Mouse (Mus musculus): ENCODE measurements at regions not wholly inside any gene's neighbourhood (a gene's known extent, or its start where the extent isn't known, plus 50 kb on each side); places are given as distances from the start of the nearest gene placed in this dataset.

- DNase-seq (ENCODE audit: extremely low spot score in 1 of 2, low spot score in 2 of 2): no peak
Measured at GRCm38 (mm10) chr7:36134557-36134956, 331.8 kb upstream of the Zfp507 start.

GRCm38 (mm10) chr7:36133658-36134143, 330.9 kb upstream of the Zfp507 start:
- no peak for DNase-seq (ENCODE audit: extremely low spot score in 1 of 2, low spot score in 2 of 2)
- intact Hi-C loops (cut with DNase I): no loop called here

More at GRCm38 (mm10) chr7:36134557-36134956, 331.8 kb upstream of the Zfp507 start:
- intact Hi-C loops (cut with DNase I): no loop called here

DNA sequence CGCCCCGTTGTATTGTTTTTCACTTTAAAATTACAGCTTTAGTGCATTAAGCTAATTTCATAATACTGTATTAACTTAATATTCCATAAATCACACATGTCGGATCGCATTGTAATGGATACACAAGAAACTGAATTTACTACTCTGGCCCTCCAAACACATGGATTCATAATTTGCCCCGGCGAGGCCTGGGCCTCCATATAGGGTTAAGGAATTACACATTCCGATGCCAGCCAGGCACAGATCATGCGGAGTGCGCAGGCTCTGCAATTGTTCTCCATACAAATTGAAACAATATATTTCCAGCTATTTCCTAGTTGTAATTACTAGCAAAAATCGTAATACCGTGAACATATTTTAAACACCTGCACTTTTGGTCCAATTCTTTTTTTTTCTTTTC, 330.2 kb upstream of the Zfp507 start:
- DNase-seq (ENCODE audit: extremely low spot score in 1 of 2, low spot score in 2 of 2): no peak
- intact Hi-C loops (cut with DNase I): no loop called here

- DNase-seq (ENCODE audit: extremely low spot score in 1 of 2, low spot score in 2 of 2): no peak
- intact Hi-C loops (cut with DNase I): no loop called here
Measured at GRCm38 (mm10) chr7:36132569-36132968, 329.8 kb upstream of the Zfp507 start.

DNA sequence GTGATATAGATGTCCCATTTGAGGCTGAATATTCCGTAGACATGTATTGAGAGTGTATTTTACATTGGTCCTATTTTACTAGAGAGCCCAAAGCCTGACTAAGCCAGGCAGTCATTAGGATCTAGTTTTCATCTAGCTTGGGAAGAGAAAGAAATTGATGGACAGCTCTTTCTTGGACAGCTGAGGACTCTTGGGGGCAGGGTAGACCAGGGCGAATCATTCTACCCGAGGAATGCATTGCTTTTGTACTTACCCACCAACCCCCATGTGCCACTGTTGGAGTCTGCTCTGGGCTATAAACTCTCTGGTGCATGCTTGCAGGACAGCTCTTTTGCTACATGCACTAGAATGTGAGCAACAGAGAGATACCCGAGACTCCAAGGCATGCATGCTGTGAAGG, 294.3 kb upstream of the Zfp507 start:
- intact Hi-C loops (cut with DNase I): no loop called here

GRCm38 (mm10) chr7:36095258-36096130, 292.7 kb upstream of the Zfp507 start:
- intact Hi-C loops (cut with DNase I): no loop called here
- no peak for DNase-seq (ENCODE audit: extremely low spot score in 1 of 2, low spot score in 2 of 2)

More for the DNA sequence above, 294.3 kb upstream of the Zfp507 start:
- DNase-seq (ENCODE audit: extremely low spot score in 1 of 2, low spot score in 2 of 2): no peak

DNA sequence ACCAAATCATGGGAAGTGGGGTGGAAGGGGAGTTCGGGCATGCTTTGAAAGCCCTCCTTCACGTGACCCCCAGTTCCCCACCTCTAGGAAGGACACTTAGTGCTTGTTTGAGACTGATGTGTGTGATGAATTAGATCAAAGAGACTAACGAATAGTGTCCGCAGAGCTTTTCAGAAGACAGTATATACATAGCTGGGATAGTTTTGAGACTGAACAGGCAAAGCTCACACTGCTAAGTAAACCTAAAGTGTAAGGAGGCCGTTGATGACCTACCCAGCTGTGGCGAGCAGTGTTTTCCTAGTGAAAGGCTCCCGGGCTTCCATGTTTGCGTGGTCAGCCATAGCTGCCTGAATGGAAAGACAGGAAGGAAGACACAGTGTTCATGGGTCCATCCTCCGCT, 288.3 kb upstream of the Zfp507 start:
- intact Hi-C loops (cut with DNase I): no loop called here
- no peak for DNase-seq (ENCODE audit: extremely low spot score in 1 of 2, low spot score in 2 of 2)

- intact Hi-C loops (cut with DNase I): no loop called here
- DNase-seq (ENCODE audit: extremely low spot score in 1 of 2, low spot score in 2 of 2): no peak
Measured at GRCm38 (mm10) chr7:36090291-36091123, 287.7 kb upstream of the Zfp507 start.

- intact Hi-C loops (cut with DNase I): no loop called here
Measured at GRCm38 (mm10) chr7:36087598-36087997, 284.8 kb upstream of the Zfp507 start.

DNA sequence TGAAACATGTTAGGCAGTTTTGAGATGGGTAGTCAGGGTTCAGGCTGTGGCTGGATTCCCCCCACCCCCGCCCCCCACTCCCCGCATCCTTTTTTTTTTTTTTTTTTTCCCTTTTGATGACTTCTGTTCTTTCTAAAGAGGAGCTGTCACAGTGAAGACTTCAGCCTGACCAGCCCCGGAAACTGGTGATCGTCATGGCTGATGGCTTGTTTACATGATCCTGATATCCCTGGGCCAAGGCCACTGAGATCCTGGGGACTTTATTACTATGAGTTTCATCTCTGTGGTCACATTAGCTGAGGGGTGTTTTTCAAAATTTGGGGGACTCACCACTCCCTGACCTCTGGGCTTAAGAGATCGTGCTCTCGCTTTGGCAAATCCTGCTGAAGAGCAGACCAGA, 275.9 kb upstream of the Zfp507 start:
- DNase-seq (ENCODE audit: extremely low spot score in 1 of 2, low spot score in 2 of 2): no peak
- intact Hi-C loops (cut with DNase I): loop anchor here (10.0 kb wide), 1 partner anchor 256 kb away; no protein-coding TSS in a partner anchor

More at GRCm38 (mm10) chr7:36087598-36087997, 284.8 kb upstream of the Zfp507 start:
- no peak for DNase-seq (ENCODE audit: extremely low spot score in 1 of 2, low spot score in 2 of 2)

- DNase-seq (ENCODE audit: extremely low spot score in 1 of 2, low spot score in 2 of 2): no peak
- intact Hi-C loops (cut with DNase I): loop anchor here (10.0 kb wide), 1 partner anchor 257 kb away; no protein-coding TSS in a partner anchor
Measured at GRCm38 (mm10) chr7:36078089-36078654, 275.4 kb upstream of the Zfp507 start.

GRCm38 (mm10) chr7:36077271-36077670, 274.5 kb upstream of the Zfp507 start:
- peak in 1 of 2 experiments; percentile 31 for DNase-seq (ENCODE audit: extremely low spot score in 1 of 2, low spot score in 2 of 2)
- intact Hi-C loops (cut with DNase I): loop anchor here (10.0 kb wide), 1 partner anchor 258 kb away; no protein-coding TSS in a partner anchor

DNA sequence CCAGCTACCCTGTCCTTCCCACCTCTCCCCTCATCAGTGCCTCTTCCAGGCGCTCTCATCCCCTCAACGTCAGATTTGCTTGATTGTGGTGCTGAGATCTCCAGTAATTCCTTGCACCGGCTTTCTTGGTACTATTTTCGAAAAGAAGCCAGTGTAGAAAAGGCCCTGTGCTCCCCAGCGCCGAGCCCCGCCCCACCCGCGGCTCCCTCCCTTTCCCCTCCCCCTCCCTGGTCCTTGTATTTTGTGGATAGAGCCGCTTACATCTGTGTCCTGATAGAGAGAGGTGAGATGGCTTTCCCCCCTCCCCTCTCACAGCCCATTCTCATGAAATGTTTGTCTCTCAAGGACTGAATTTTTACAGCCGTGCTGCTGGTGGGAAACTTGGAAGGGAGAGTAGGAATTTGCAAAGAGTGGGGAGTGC, 273.2 kb upstream of the Zfp507 start:
- intact Hi-C loops (cut with DNase I): loop anchor here (10.0 kb wide), 1 partner anchor 259 kb away; no protein-coding TSS in a partner anchor
- no peak for DNase-seq (ENCODE audit: extremely low spot score in 1 of 2, low spot score in 2 of 2)

GRCm38 (mm10) chr7:36071774-36072173, 269.0 kb upstream of the Zfp507 start:
- intact Hi-C loops (cut with DNase I): loop anchor here (5.0 to 10.0 kb wide), 3 partner anchors 263 to 1271 kb away; partner anchors contain the start of gene Tshz3
- DNase-seq (ENCODE audit: extremely low spot score in 1 of 2, low spot score in 2 of 2): peak in 1 of 2 experiments; percentile 44

- DNase-seq (ENCODE audit: extremely low spot score in 1 of 2, low spot score in 2 of 2): no peak
- intact Hi-C loops (cut with DNase I): no loop called here
Measured at GRCm38 (mm10) chr7:36066725-36067124, 263.9 kb upstream of the Zfp507 start.

DNA sequence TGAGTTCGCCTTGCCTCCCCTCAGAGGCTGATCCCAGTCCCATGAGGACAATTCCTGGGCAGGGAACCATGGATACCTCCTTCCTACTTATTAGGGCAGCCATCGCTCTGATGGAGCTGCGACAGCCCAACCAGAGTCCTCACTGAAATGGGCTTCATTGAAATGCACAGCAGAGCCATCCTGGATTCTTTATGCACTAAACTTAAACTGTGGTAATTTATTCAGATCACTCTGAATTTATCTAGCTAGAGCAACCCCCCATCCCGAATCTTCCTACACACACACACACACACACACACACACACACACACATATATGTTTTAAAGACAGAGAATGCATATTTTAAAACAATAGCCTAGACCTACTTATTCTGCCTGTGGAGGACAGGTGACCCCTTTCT, 258.9 kb upstream of the Zfp507 start:
- DNase-seq (ENCODE audit: extremely low spot score in 1 of 2, low spot score in 2 of 2): no peak
- intact Hi-C loops (cut with DNase I): loop anchor here (5.0 kb wide), 1 partner anchor 159 kb away; no protein-coding TSS in a partner anchor

DNA sequence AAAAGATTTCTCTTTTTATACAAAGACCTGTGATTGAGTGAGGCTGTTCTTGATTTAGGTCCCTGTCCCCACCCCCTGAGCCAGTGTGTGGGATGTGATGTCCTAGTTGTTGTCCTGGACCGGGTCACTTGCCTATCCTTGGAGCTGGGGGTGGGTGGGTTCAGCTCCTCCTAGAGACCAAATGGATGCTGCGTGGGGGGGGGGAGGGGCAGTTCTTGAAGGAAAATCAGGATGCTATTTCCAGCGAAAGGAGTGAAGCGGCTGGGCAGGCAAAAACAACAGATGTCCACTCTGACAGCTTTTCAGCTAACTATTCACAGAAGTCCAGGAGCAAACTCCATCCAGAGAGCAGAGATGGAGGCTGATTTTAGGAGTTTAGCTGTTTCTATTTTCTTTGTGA, 257.6 kb upstream of the Zfp507 start:
- intact Hi-C loops (cut with DNase I): loop anchor here (5.0 kb wide), 1 partner anchor 158 kb away; no protein-coding TSS in a partner anchor
- DNase-seq (ENCODE audit: extremely low spot score in 1 of 2, low spot score in 2 of 2): peak; percentile 56 to 59

- DNase-seq (ENCODE audit: extremely low spot score in 1 of 2, low spot score in 2 of 2): peak in 1 of 2 experiments; percentile 53
- intact Hi-C loops (cut with DNase I): no loop called here
Measured at GRCm38 (mm10) chr7:36046053-36046452, 243.2 kb upstream of the Zfp507 start.

DNA sequence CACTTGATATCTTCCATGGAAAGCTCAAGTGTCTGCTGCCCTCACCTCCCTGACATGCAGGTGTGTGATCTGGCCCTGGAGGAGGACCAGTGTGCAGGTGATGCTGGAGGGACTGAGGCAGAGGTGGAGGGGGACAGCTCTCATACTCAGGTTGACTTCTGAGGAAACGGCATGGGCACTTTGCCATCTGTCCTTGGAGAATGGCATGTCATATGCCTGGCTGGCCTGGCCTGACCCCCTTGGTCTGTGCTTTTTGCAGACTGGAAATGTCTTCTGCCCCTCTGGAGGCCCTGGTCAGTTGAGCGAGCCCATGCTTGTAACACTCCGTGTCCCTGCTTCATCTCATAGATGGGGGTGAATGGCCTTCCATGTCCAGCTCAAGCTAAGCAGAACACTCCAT, 229.1 kb upstream of the Zfp507 start:
- intact Hi-C loops (cut with DNase I): no loop called here
- DNase-seq (ENCODE audit: extremely low spot score in 1 of 2, low spot score in 2 of 2): no peak

Data from left cerebral cortex, postnatal 10 days (tissue).